ENCODE assay signal across 8 mouse cellular contexts in genomic region chr1:165658602-165659001, GRCm38 (mm10). TPM values are rescaled to one million over a fixed set of nuclear protein-coding genes. Genes with fewer than 3 reads are reported as not detected.
DNase-seq lines count a peak whose midpoint lies in the region; ATAC-seq lines count a peak whose summit lies in the region.

No protein-coding gene starts in this region.

- no peaks in the 10 kb centered on the region for H3K9me3 ChIP-seq in limb, embryonic 11.5 days (ENCODE audit: control insufficient read depth, low read length)

- no peaks in the 10 kb centered on the region for H3K27me3 ChIP-seq in limb, embryonic 11.5 days (ENCODE audit: control insufficient read depth, insufficient read depth, low read length)

- no peak overlapping the region for H3K9ac ChIP-seq in limb, embryonic 11.5 days (ENCODE audit: low read length)

- H3K4me2 ChIP-seq in limb, embryonic 11.5 days (ENCODE audit: low read depth, severe bottlenecking) = no peak overlapping the region

- no peak overlapping the region for H3K4me3 ChIP-seq in limb, embryonic 11.5 days (ENCODE audit: low read depth, low read length)

- no peaks in the 10 kb centered on the region; the same call in 1 of the 2 replicates for H3K36me3 ChIP-seq in limb, embryonic 11.5 days (ENCODE audit: control insufficient read depth, insufficient read depth, low read length)

- 43% methylated on average over 5 of the region's 5 CpGs for WGBS in limb, embryonic 11.5 days

- peaks cover 5% of the 10 kb centered on the region; the same call in 1 of the 2 replicates for H3K4me1 ChIP-seq in limb, embryonic 11.5 days (ENCODE audit: control insufficient read depth, insufficient read depth, low read length)

- H3K27ac ChIP-seq in limb, embryonic 11.5 days (replicated peaks; ENCODE audit: low read depth, low read length) = no peak overlapping the region

- peak; percentile 84 for DNase-seq in 416B (ENCODE audit: low read depth)
- DNase-seq in NIH3T3 (ENCODE audit: low read depth) = peak; percentile 93
- DNase-seq in cerebellum, postnatal 10 days = peak; percentile 86 to 90
- peak; percentile 48 to 68 for DNase-seq in frontal cortex, postnatal 10 days (ENCODE audit: low spot score in 2 of 2)
- DNase-seq in kidney, adult 8-10 months = peak; percentile 77 to 85
- DNase-seq in limb, embryonic 11.5 days (ENCODE audit: low spot score) = peak; percentile 79
- peak; percentile 71 for DNase-seq in thymus, postnatal 0 days (ENCODE audit: low spot score)

- 0 out of 2 replicates have a peak, but pooled peaks have one; percentile 41 for ATAC-seq in limb, embryonic 11.5 days (ENCODE audit: insufficient number of reproducible peaks, low FRiP score, low TSS enrichment, low read depth)
- ATAC-seq in monocyte, adult 5-6 weeks (replicated peaks; ENCODE audit: insufficient number of reproducible peaks, low FRiP score, low TSS enrichment, poor library complexity, severe bottlenecking) = 0 out of 2 replicates have a peak, but pooled peaks have one; percentile 32

RNA-seq across cellular contexts. Expression of gene Mpzl1, which starts 24.3 kb away (rescaled TPM):
- 161 and 167 TPM in 2 replicates for polyA plus RNA-seq in limb, embryonic 11.5 days (2014; fragmentation: Nextera tagmentation; extraction: Ambion mirVana)
- total RNA-seq in monocyte, adult 5-6 weeks (2017) = not detected in 3 replicates
- polyA plus RNA-seq in thymus, postnatal 0 days (2015; fragmentation: Nextera tagmentation; extraction: Ambion mirVana) = 17.4 and 17.8 TPM in 2 replicates

RNA-seq across cellular contexts. Expression of gene Rcsd1, which starts 51.0 kb away (rescaled TPM):
- 6.1 and 8.9 TPM in 2 replicates for polyA plus RNA-seq in limb, embryonic 11.5 days (2014; fragmentation: Nextera tagmentation; extraction: Ambion mirVana)
- total RNA-seq in monocyte, adult 5-6 weeks (2017) = 85.7 to 143 TPM (median 87.9 TPM) in 3 replicates
- polyA plus RNA-seq in thymus, postnatal 0 days (2015; fragmentation: Nextera tagmentation; extraction: Ambion mirVana) = 221 and 236 TPM in 2 replicates

Comparison
In these comparisons a context has a peak if more than half of its experiments do, and no peak if none do; other contexts are left out.
1. RNA of gene Rcsd1, which starts 51.0 kb away (polyA plus RNA-seq): 221 to 236 TPM in thymus, postnatal 0 days; 6.1 to 8.9 TPM in limb, embryonic 11.5 days; every median in the first group is over 10 times any median in the second.
2. Peak in every context shown above with its lines, with median percentiles within 50 percentile points of each other: DNase-seq.